Mouse (Mus musculus) heart, adult 11 months (tissue): ENCODE measurements at regions not wholly inside any gene's neighbourhood (a gene's known extent, or its start where the extent isn't known, plus 50 kb on each side); places are given as distances from the start of the nearest gene placed in this dataset.
A peak's percentile ranks its signal among the peaks of the same experiment; 100 is the strongest.

Source experiments
- DNase-seq: peaks from one replicate; pipeline ENCODE4 v3.0.0; 2022

DNA sequence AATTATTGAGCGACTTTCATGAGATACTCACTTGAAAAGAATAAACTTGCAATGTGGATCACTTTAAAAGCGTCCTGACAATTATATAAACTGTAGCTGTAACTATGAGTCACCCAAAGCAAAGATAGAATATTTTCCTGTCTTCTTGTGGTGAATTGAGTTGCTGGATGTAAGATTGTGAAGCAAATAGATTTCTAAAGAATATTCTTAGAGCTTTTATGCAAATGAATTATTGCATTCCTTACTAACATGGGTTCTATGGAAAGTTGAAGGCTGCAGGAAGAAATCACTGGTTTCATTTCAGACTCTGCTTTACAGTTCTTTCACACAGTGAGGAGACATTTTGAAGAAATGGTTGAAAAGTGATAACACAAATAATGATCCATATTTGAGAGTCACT, 656.8 kb downstream of the Htr1a start:
- DNase-seq, result no peak

GRCm38 (mm10) chr13:106142128-106142527, 698.7 kb downstream of the Htr1a start:
- no peak for DNase-seq

GRCm38 (mm10) chr13:106166377-106166776, 722.9 kb downstream of the Htr1a start:
- no peak for DNase-seq

GRCm38 (mm10) chr13:106173377-106173776, 729.9 kb downstream of the Htr1a start:
- DNase-seq, result no peak

DNA sequence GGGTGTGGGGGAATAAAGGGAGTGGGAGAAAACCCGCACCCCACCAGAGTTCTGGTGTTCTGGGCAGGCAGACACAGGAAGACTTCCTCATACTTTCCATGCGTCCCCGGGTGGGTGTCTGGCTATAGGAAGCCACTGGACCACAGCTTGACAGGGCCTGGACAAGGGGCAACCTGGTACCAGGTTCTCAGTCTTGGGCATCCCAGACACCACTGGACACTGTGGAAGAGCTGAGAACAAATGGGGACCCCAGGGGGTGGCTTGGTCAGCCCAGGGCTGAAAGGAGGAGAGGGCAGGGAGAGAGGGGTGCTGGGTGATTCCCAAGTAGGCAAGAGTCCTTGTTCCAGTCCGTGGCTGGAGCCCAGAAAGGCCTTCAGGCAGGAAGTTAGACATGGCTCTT, 730.9 kb downstream of the Htr1a start:
- peak; percentile 84 for DNase-seq

DNA sequence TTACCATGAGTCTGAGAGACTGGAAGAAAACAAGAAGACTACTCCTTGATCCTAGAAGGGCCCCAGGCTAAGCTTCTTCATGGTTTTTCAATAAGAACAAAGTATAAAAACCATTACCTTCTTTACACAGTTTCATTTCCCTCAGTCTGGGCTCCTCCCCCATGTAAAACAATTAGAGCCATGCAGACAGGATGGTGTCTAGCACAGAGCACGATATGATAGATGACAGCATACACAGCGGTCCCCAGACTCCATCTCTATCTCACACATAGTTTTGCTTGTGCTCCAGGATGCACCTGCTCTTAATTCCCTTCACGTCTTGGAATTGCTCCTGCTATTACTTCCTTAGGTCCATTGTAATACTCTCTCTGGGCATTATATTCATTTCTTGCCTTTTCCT, 737.3 kb downstream of the Htr1a start:
- DNase-seq, result no peak
